Mouse (Mus musculus) spleen, adult 2 months (tissue): ENCODE data around the gene Vps39. TPM values are rescaled to one million over a fixed set of nuclear protein-coding genes. Genes with fewer than 3 reads are reported as not detected.

Experiments
- DNase-seq, 2 experiments: peaks; one replicate each; pipeline versions ENCODE4 v3.0.0 to v3.0.0-alpha.2; 2012 to 2021; ENCODE audit warnings: low spot score in 2 of 2, low read depth in 1 of 2
- H3K27ac ChIP-seq: fragments of 200-500 bp; 2 replicates; pipeline ENCODE4 v1.5.1; 2012; ENCODE audit warnings: low read length, inconsistent platforms; ENCODE audit not compliant: insufficient read depth
- H3K27me3 ChIP-seq: fragments of 200-500 bp; 2 replicates; pipeline ENCODE4 v1.6.1; 2012; ENCODE audit warnings: mild to moderate bottlenecking, moderate library complexity, low read length, inconsistent platforms; ENCODE audit not compliant: control insufficient read depth, insufficient read depth
- H3K36me3 ChIP-seq: fragments of 200-500 bp; 2 replicates; pipeline ENCODE4 v1.6.1; 2012; ENCODE audit warnings: mild to moderate bottlenecking, low read length, inconsistent platforms; ENCODE audit not compliant: control insufficient read depth, insufficient read depth
- H3K4me1 ChIP-seq: fragments of 200-500 bp; 2 replicates; pipeline ENCODE4 v1.6.1; 2011; ENCODE audit warnings: inconsistent platforms; ENCODE audit not compliant: control insufficient read depth, insufficient read depth, insufficient read length
- H3K4me3 ChIP-seq: fragments of 200-500 bp; 2 replicates; pipeline ENCODE4 v1.5.1; 2011; ENCODE audit warnings: mild to moderate bottlenecking, inconsistent platforms; ENCODE audit not compliant: insufficient read depth, insufficient read length; ENCODE audit errors: extremely low read depth
- CTCF ChIP-seq: fragments of 200-500 bp; IDR thresholded peaks from 2 replicates; pipeline ENCODE4 v1.5.1; 2011; ENCODE audit warnings: mild to moderate bottlenecking, inconsistent platforms; ENCODE audit not compliant: insufficient read depth, insufficient read length, insufficient replicate concordance; ENCODE audit errors: extremely low read depth
- POLR2A ChIP-seq: fragments of 200-500 bp; IDR thresholded peaks from 2 replicates; pipeline ENCODE4 v1.6.1; 2011; ENCODE audit warnings: low read depth, low read length, inconsistent platforms
- WGBS: fragments of 180-500 bp; shearing (Covaris S2); methylation state at CpG from one replicate; pipeline ENCODE4 v1.1.7; 2018; 5-methylcytosine and 5-hydroxymethylcytosine counted together
- polyA plus RNA-seq: library from polyadenylated mRNA; depleted of rRNA; stranded (reverse); fragments of >200 nt; gene quantifications from 2 replicates; pipeline ENCODE4 v1.2.3, GENCODE M21; 2012; rRNA removed

Gene Vps39
- 16.9 and 19.7 TPM in 2 replicates for polyA plus RNA-seq

DNA sequence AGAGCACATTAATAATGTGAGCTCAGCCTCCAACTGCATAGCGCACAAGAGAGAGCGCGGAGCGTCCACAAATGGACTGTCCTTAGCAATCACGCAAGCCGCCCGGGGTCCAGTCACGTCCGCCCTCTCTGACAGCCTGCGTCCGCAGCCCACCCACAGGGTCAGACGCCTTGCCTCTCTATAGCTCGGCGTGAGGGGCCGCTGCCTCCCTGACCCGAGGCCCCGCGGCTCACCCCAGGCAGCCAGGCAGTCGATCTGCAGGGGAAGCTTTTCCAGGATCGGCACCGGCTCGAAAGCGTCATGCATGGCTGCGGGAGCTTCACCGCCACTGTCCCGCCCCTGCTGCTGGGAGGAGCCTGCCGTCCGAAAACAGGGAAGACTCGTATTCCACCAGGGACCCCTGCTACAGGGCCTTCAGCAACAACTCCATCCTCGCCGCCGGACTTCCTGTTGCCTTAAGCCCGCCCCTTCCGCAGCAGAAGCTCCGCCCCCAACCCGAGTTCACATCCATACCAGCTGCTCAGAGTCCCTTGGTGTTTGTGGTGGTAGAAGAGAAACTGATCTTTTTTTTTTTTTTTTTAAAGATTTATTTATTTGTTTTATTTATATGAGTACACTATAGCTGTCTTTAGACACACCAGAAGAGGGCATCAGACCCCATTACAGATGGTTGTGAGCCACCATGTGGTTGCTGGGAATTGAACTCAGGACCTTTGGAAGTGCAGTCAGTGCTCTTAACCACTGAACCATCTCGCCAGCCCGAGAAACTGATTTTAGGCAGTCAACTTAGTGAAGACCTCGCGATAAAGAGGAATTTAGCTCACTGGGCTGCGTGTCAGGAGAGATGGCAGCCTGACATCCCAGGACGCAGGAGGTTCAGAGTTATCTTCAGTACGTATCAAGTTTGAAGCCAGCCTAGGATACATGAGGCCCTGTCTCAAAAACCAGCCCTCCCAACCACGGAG lies at the start of gene Vps39:
Gene Vps39, minus strand, starts transcription at position 456 of the 965 bp plus-strand sequence.
- H3K27me3 ChIP-seq = no peaks in the 10 kb centered on the region
- DNase-seq = peak; percentile 65 to 85
- TF ChIP-seq POLR2A (peak; percentile 38; the same call in 1 of the 2 replicates), CTCF (no peak)
- H3K27ac ChIP-seq = peak within 1 kb of the TSS; percentile 43; the same call in 1 of the 2 replicates
- H3K36me3 ChIP-seq = peaks cover 8% of the 10 kb centered on the region
- 9% methylated on average over 44 of the region's 44 CpGs for WGBS
- H3K4me3 ChIP-seq = peak within 1 kb of the TSS; percentile 98
- H3K4me1 ChIP-seq = peaks cover 9% of the 10 kb centered on the region

DNA sequence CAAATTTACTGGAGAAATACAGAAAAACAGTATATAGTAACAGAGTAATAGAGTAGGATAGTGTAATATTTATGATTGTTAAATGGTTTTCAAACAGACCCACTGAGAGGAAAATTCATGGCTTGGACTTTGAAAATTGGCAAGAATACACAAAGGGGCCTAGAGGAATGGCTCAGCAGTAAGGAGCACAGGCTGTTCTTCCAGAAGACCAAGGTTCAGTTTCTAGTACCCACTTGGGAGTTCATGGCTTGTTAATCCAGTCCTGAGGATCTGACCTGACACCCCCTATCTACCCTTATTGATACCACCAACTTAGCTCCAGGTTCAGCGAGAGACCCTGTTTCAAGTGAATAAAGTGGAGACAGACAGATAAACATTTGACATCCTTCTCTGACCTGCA lies 45.0 kb upstream of the Vps39 start:
- H3K36me3 ChIP-seq = peaks cover 14% of the 10 kb centered on the region
- 100% methylated on average over 1 of the region's 1 CpGs for WGBS
- no peak for DNase-seq
- no peaks in the 10 kb centered on the region for H3K27me3 ChIP-seq
- H3K4me3 ChIP-seq = no peak overlapping the region
- no peak for TF ChIP-seq POLR2A
- no peak for TF ChIP-seq CTCF
- H3K27ac ChIP-seq = no peak overlapping the region
- 0 out of 2 replicates have a peak, but pooled peaks cover 2% of the 10 kb centered on the region for H3K4me1 ChIP-seq

DNA sequence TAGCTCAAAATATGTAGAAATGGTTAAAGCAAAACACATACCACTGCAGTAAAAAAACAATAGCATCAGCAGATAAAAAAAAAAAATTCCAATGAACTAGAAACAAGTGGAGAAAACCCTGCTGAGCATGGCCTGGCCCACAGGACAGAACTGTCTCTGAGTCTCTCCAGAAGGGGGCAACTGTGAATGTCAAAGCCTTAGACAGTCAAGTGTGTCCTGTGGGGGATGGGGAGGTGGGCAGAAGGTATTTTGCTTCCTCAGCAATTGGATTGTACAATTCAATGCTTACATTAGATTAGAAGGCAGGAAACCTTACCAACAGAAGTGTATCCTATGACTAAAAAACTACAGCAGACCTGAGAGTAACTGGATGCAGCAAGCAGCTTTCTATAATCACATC lies 39.5 kb upstream of the Vps39 start:
- Histone ChIP-seq H3K36me3 (peaks cover 36% of the 10 kb centered on the region), H3K27me3 (no peaks in the 10 kb centered on the region), H3K27ac (no peak overlapping the region), H3K4me3 (no peak overlapping the region), H3K4me1 (no peaks in the 10 kb centered on the region)
- TF ChIP-seq CTCF = no peak
- no peak for TF ChIP-seq POLR2A
- no peak for DNase-seq

DNA sequence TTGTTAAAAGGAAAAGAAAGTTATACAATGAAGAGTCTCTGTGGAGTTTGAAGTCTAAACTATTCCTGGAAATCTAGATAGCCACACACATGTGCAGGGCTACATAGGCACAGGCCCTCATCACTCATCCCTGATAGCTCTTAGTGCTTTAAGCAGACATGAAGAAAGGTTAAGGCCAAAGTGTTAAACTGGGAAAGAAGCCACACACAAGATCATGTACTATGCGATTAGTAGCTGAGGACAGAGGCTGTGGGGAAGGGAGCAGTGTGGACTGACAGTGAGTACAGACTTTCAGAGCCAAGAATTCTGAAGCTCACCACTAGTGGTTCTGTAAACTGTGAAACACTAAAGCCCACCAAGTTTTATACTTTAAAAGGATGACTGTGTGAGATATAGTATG lies 38.0 kb upstream of the Vps39 start:
- no peak for TF ChIP-seq CTCF
- no peak for TF ChIP-seq POLR2A
- Histone ChIP-seq H3K4me1 (no peaks in the 10 kb centered on the region), H3K4me3 (no peak overlapping the region), H3K27me3 (no peaks in the 10 kb centered on the region), H3K36me3 (peaks cover 30% of the 10 kb centered on the region), H3K27ac (no peak overlapping the region)
- DNase-seq = no peak
- 96% methylated on average over 1 of the region's 1 CpGs for WGBS

DNA sequence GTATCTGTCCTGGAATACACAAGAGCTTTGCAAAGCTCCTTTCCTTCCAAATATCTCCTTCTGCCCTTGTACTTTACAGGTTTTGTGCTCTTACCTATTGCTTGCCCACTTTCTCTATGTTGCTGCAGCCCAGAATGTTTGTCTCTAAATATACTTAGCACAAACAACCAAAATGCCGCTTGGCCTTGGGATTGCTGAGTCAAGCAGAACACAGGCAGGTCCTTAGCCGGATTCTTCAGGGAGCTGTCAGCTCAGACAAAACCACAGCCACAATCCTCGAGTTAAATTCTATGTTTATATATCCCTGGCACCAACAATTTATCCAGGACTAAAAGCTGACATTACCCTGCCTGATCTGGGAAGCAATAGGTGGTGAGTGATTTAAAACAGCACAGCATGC lies 36.4 kb upstream of the Vps39 start:
- Histone ChIP-seq H3K27me3 (no peaks in the 10 kb centered on the region), H3K27ac (no peak overlapping the region), H3K4me1 (no peaks in the 10 kb centered on the region), H3K36me3 (peaks cover 30% of the 10 kb centered on the region), H3K4me3 (no peak overlapping the region)
- WGBS = 90% methylated on average over 3 of the region's 3 CpGs
- TF ChIP-seq CTCF = no peak
- no peak for TF ChIP-seq POLR2A
- DNase-seq = no peak

DNA sequence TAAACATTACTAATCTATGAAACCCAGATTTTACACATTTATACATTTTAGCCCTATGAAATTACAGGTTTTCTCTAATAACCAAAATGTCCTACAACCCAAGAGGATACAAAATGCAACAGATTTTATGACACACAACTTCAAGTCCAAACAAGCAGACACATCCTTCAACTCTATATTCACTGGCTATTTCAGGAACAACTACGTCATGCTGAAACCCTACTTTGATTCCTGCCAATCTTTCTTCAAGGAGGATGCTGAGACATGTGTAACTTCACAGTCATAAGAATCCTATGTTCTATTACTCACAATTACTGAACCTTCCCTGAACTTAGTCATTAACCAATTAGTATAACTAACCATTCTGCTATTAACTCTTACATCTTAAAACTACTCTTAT lies 34.4 kb upstream of the Vps39 start:
- Histone ChIP-seq H3K27me3 (no peaks in the 10 kb centered on the region), H3K4me3 (no peak overlapping the region), H3K36me3 (peaks cover 27% of the 10 kb centered on the region), H3K4me1 (no peaks in the 10 kb centered on the region), H3K27ac (no peak overlapping the region)
- WGBS = 92% methylated on average over 1 of the region's 1 CpGs
- TF ChIP-seq POLR2A = no peak
- no peak for TF ChIP-seq CTCF
- DNase-seq = no peak

DNA sequence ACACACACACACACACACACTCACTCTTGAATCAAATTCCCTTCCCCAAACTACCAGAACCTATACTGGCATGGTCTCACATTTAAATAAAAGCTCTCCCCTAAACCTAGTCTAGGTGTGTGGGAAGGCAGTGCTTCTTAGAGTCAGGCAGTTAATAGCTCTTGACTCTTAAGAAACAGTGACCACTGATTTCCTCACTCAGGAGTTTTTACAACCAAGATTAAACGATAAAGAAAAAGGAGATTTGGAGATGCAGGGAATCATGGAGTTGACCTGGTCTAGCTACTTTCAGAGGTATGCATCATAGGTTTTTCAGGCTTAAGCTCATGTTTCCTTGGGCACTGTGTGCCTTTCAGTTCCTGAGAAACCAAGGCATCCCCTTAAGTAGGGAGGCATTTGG lies 33.3 kb upstream of the Vps39 start:
- peaks cover 26% of the 10 kb centered on the region for H3K36me3 ChIP-seq
- no peak overlapping the region for H3K27ac ChIP-seq
- DNase-seq = no peak
- no peak overlapping the region for H3K4me3 ChIP-seq
- no peaks in the 10 kb centered on the region for H3K4me1 ChIP-seq
- TF ChIP-seq POLR2A (no peak), CTCF (no peak)
- H3K27me3 ChIP-seq = no peaks in the 10 kb centered on the region
- WGBS = 94% methylated on average over 1 of the region's 1 CpGs
